Mouse (Mus musculus): ENCODE measurements around the gene Dnm3. TPM values are rescaled to one million over a fixed set of nuclear protein-coding genes. Genes with fewer than 3 reads are reported as not detected.
"Not testable (repeated sequence)": the region's sequence is repeated elsewhere in the genome, so short reads cannot be mapped to it uniquely, and the experiment has no call there.

Gene Dnm3
- polyA plus RNA-seq, 1 experiment, result 3.0 TPM

- Histone ChIP-seq H3ac (ENCODE audit: control insufficient read depth, insufficient read length) (no peak overlapping the region), H3K79me2 (ENCODE audit: control insufficient read depth, insufficient read depth) (no peaks in the 10 kb centered on the region), H3K4me3 (no peak overlapping the region), H3K36me3 (ENCODE audit: control insufficient read depth, insufficient read depth) (no peaks in the 10 kb centered on the region), H3K4me2 (ENCODE audit: low read depth) (no peak overlapping the region), H3K27me3 (ENCODE audit: control insufficient read depth, insufficient read depth, insufficient read length) (no peaks in the 10 kb centered on the region)
- TF ChIP-seq TCF12 (IDR thresholded peaks at IDR 0.05; ENCODE audit: insufficient read depth, poor library complexity, severe bottlenecking) (no peak), POLR2AphosphoS2 (IDR thresholded peaks at IDR 0.05; ENCODE audit: insufficient read length, low read depth) (no peak)
These were observed 64.9 kb downstream of the Dnm3 start for GRCm38 (mm10) chr1:162412787-162413429.

GRCm38 (mm10) chr1:162410207-162410965, 67.4 kb downstream of the Dnm3 start:
- H3K27me3 ChIP-seq (ENCODE audit: control insufficient read depth, insufficient read depth, insufficient read length), result no peaks in the 10 kb centered on the region
- no peak overlapping the region for H3K4me3 ChIP-seq
- no peak for TF ChIP-seq MYOD1 (IDR thresholded peaks at IDR 0.05; ENCODE audit: control insufficient read depth in 1 of 3, insufficient read length in 2 of 3, low read depth in 2 of 3)
- no peak for TF ChIP-seq USF1 (IDR thresholded peaks at IDR 0.05; ENCODE audit: low read depth)
- no peaks in the 10 kb centered on the region for H3K36me3 ChIP-seq (ENCODE audit: control insufficient read depth, insufficient read depth)
- H3ac ChIP-seq (ENCODE audit: control insufficient read depth, insufficient read length), result no peak overlapping the region
- H3K79me2 ChIP-seq (ENCODE audit: control insufficient read depth, insufficient read depth), result no peaks in the 10 kb centered on the region
- no peak overlapping the region for H3K4me2 ChIP-seq (ENCODE audit: low read depth)

GRCm38 (mm10) chr1:162394549-162394948, 83.3 kb downstream of the Dnm3 start:
- Histone ChIP-seq H3K4me2 (ENCODE audit: low read depth) (no peak overlapping the region), H3K4me3 (no peak overlapping the region), H3K79me2 (ENCODE audit: control insufficient read depth, insufficient read depth) (no peaks in the 10 kb centered on the region), H3K27me3 (ENCODE audit: control insufficient read depth, insufficient read depth, insufficient read length) (no peaks in the 10 kb centered on the region), H3K36me3 (ENCODE audit: control insufficient read depth, insufficient read depth) (no peaks in the 10 kb centered on the region), H3ac (ENCODE audit: control insufficient read depth, insufficient read length) (no peak overlapping the region)
- no peak for TF ChIP-seq TCF3 (IDR thresholded peaks at IDR 0.05; ENCODE audit: insufficient read length, low read depth)
- TF ChIP-seq MAX (IDR thresholded peaks at IDR 0.05; ENCODE audit: low read depth), result no peak
- no peak for TF ChIP-seq CEBPB (IDR thresholded peaks at IDR 0.05; ENCODE audit: insufficient read depth, poor library complexity, severe bottlenecking)
- no peak for TF ChIP-seq TCF12 (IDR thresholded peaks at IDR 0.05; ENCODE audit: insufficient read depth, poor library complexity, severe bottlenecking)
- TF ChIP-seq USF1 (IDR thresholded peaks at IDR 0.05; ENCODE audit: low read depth), result no peak
- no peak for TF ChIP-seq MYOD1 (IDR thresholded peaks at IDR 0.05; ENCODE audit: control insufficient read depth in 1 of 3, insufficient read length in 2 of 3, low read depth in 2 of 3)
- TF ChIP-seq POLR2A (IDR thresholded peaks at IDR 0.05; ENCODE audit: insufficient read length, low read depth), result no peak
- no peak for TF ChIP-seq SRF (IDR thresholded peaks at IDR 0.05; ENCODE audit: control insufficient read depth, insufficient read length, low read depth)
- TF ChIP-seq REST (IDR thresholded peaks at IDR 0.05; ENCODE audit: insufficient read depth, insufficient read length), result no peak
- no peak for TF ChIP-seq E2F4 (IDR thresholded peaks at IDR 0.05; ENCODE audit: insufficient read depth)
- no peak for TF ChIP-seq POLR2AphosphoS2 (IDR thresholded peaks at IDR 0.05; ENCODE audit: insufficient read length, low read depth)
- TF ChIP-seq MYOG (IDR thresholded peaks at IDR 0.05; ENCODE audit: control insufficient read depth in 1 of 3, insufficient read depth in 1 of 3, insufficient read length in 2 of 3, low read depth in 2 of 3), result no peak

- H3K4me3 ChIP-seq, result no peak overlapping the region
- no peak overlapping the region for H3K4me2 ChIP-seq (ENCODE audit: low read depth)
- H3ac ChIP-seq (ENCODE audit: control insufficient read depth, insufficient read length), result no peak overlapping the region
- H3K27me3 ChIP-seq (ENCODE audit: control insufficient read depth, insufficient read depth, insufficient read length), result no peaks in the 10 kb centered on the region
- H3K36me3 ChIP-seq (ENCODE audit: control insufficient read depth, insufficient read depth), result no peaks in the 10 kb centered on the region
- no peaks in the 10 kb centered on the region for H3K79me2 ChIP-seq (ENCODE audit: control insufficient read depth, insufficient read depth)
- TF ChIP-seq POLR2A (IDR thresholded peaks at IDR 0.05; ENCODE audit: insufficient read length, low read depth), result no peak
- no peak for TF ChIP-seq USF1 (IDR thresholded peaks at IDR 0.05; ENCODE audit: low read depth)
- no peak for TF ChIP-seq MAX (IDR thresholded peaks at IDR 0.05; ENCODE audit: low read depth)
- TF ChIP-seq MYOG (IDR thresholded peaks at IDR 0.05; ENCODE audit: control insufficient read depth in 1 of 3, insufficient read depth in 1 of 3, insufficient read length in 2 of 3, low read depth in 2 of 3), result no peak
- TF ChIP-seq POLR2AphosphoS2 (IDR thresholded peaks at IDR 0.05; ENCODE audit: insufficient read length, low read depth), result no peak
- TF ChIP-seq MYOD1 (IDR thresholded peaks at IDR 0.05; ENCODE audit: control insufficient read depth in 1 of 3, insufficient read length in 2 of 3, low read depth in 2 of 3), result no peak
- TF ChIP-seq REST (IDR thresholded peaks at IDR 0.05; ENCODE audit: insufficient read depth, insufficient read length), result no peak
- TF ChIP-seq E2F4 (IDR thresholded peaks at IDR 0.05; ENCODE audit: insufficient read depth), result no peak
- no peak for TF ChIP-seq CEBPB (IDR thresholded peaks at IDR 0.05; ENCODE audit: insufficient read depth, poor library complexity, severe bottlenecking)
- no peak for TF ChIP-seq SRF (IDR thresholded peaks at IDR 0.05; ENCODE audit: control insufficient read depth, insufficient read length, low read depth)
- TF ChIP-seq TCF3 (IDR thresholded peaks at IDR 0.05; ENCODE audit: insufficient read length, low read depth), result no peak
- no peak for TF ChIP-seq TCF12 (IDR thresholded peaks at IDR 0.05; ENCODE audit: insufficient read depth, poor library complexity, severe bottlenecking)
These were observed 89.2 kb downstream of the Dnm3 start for GRCm38 (mm10) chr1:162388442-162389165.

GRCm38 (mm10) chr1:162373068-162373467, 104.8 kb downstream of the Dnm3 start:
- not testable (repeated sequence) for H3K4me2 ChIP-seq (ENCODE audit: low read depth); H3ac ChIP-seq (ENCODE audit: control insufficient read depth, insufficient read length); H3K4me3 ChIP-seq; H3K79me2 ChIP-seq (ENCODE audit: control insufficient read depth, insufficient read depth); H3K36me3 ChIP-seq (ENCODE audit: control insufficient read depth, insufficient read depth); H3K27me3 ChIP-seq (ENCODE audit: control insufficient read depth, insufficient read depth, insufficient read length)
